Mouse (Mus musculus) activated CD4-positive, CD25-positive, alpha-beta regulatory T cell, adult 4 months (primary cell): ENCODE measurements around the gene D13Ertd608e. TPM values are rescaled to one million over a fixed set of nuclear protein-coding genes. Genes with fewer than 3 reads are reported as not detected.
"Not testable (repeated sequence)": the region's sequence is repeated elsewhere in the genome, so short reads cannot be mapped to it uniquely, and the experiment has no call there.

Experiments used
- ATAC-seq: one replicate; pipeline ENCODE4 v1.8.0; 2017
- polyA plus RNA-seq, 2 experiments: library from polyadenylated mRNA; unstranded; fragments of 100-300 nt; shearing (Covaris generic); gene quantifications; one replicate each; pipeline ENCODE4 v1.2.1; 2017

The D13Ertd608e gene
- polyA plus RNA-seq, result not detected

- peak; percentile 82 for ATAC-seq
These were observed at the start of gene D13Ertd608e for GRCm38 (mm10) chr13:119835320-119836056. Gene D13Ertd608e, plus strand, starts transcription at chr13:119836006.

- peak; percentile 9 for ATAC-seq
These were observed 45.7 kb upstream of the D13Ertd608e start for GRCm38 (mm10) chr13:119789851-119790717.

GRCm38 (mm10) chr13:119790761-119791579 lies 44.8 kb upstream of the D13Ertd608e start, which contains the start of gene Zfp131:
Gene Zfp131, minus strand, starts transcription at chr13:119790889.
- peak; percentile 92 for ATAC-seq

- ATAC-seq, result no peak
These were observed 44.1 kb upstream of the D13Ertd608e start for GRCm38 (mm10) chr13:119791580-119792135.

GRCm38 (mm10) chr13:119792791-119793404 lies 42.9 kb upstream of the D13Ertd608e start:
- no peak for ATAC-seq

- ATAC-seq, result no peak
These were observed 38.1 kb upstream of the D13Ertd608e start for GRCm38 (mm10) chr13:119797656-119798055.

- no peak for ATAC-seq
These were observed 26.9 kb upstream of the D13Ertd608e start for GRCm38 (mm10) chr13:119808937-119809336.

- no peak for ATAC-seq
These were observed 25.8 kb upstream of the D13Ertd608e start for GRCm38 (mm10) chr13:119810031-119810430.

GRCm38 (mm10) chr13:119816798-119817197 lies 19.0 kb upstream of the D13Ertd608e start:
- ATAC-seq, result no peak

GRCm38 (mm10) chr13:119817579-119818206 lies 18.1 kb upstream of the D13Ertd608e start:
- no peak for ATAC-seq

GRCm38 (mm10) chr13:119830116-119830515 lies 5.7 kb upstream of the D13Ertd608e start, which contains the start of gene AF067063:
Gene AF067063, minus strand, starts transcription at chr13:119830216.
- not testable (repeated sequence) for ATAC-seq

- ATAC-seq, result peak; percentile 43
These were observed 562 bp downstream of the D13Ertd608e start for GRCm38 (mm10) chr13:119836324-119836811.

- ATAC-seq, result peak; percentile 57
These were observed 2.0 kb downstream of the D13Ertd608e start for GRCm38 (mm10) chr13:119837719-119838337.

- ATAC-seq, result not testable (repeated sequence)
These were observed 4.2 kb downstream of the D13Ertd608e start for GRCm38 (mm10) chr13:119839982-119840381.

GRCm38 (mm10) chr13:119862399-119862798 lies 26.6 kb downstream of the D13Ertd608e start:
- not testable (repeated sequence) for ATAC-seq

- not testable (repeated sequence) for ATAC-seq
These were observed 28.7 kb downstream of the D13Ertd608e start for GRCm38 (mm10) chr13:119864395-119864999.

- ATAC-seq, result not testable (repeated sequence)
These were observed 51.1 kb downstream of the D13Ertd608e start for GRCm38 (mm10) chr13:119886896-119887295.

GRCm38 (mm10) chr13:119894685-119895084 lies 58.9 kb downstream of the D13Ertd608e start, which contains the start of gene Tcstv1:
Gene Tcstv1, minus strand, starts transcription at chr13:119894785.
- not testable (repeated sequence) for ATAC-seq
